Mouse (Mus musculus): ENCODE results near the gene Shroom3. TPM values are rescaled to one million over a fixed set of nuclear protein-coding genes. Genes with fewer than 3 reads are reported as not detected.
A peak's percentile ranks its signal among the peaks of the same experiment; 100 is the strongest.

Gene Shroom3
- polyA plus RNA-seq, 1 experiment from 2014 or later = 1.1 TPM

- H3K27ac ChIP-seq (ENCODE audit: low read length) = no peak overlapping the region
- H3K9me3 ChIP-seq (replicated peaks; ENCODE audit: control insufficient read depth, low read length, poor library complexity, severe bottlenecking) = no peaks in the 10 kb centered on the region
- peak overlapping the region; percentile 16; the same call in 1 of the 2 replicates for H3K4me3 ChIP-seq (ENCODE audit: low read depth, low read length)
- peak overlapping the region; percentile 43 for H3K4me2 ChIP-seq (ENCODE audit: low read length)
- H3K9ac ChIP-seq (ENCODE audit: low read depth, low read length) = no peak overlapping the region
- H3K27me3 ChIP-seq (ENCODE audit: control insufficient read depth, insufficient read depth, low read depth, low read length) = no peaks in the 10 kb centered on the region
- H3K4me1 ChIP-seq (ENCODE audit: control insufficient read depth, insufficient read depth, low read length) = peaks cover 3% of the 10 kb centered on the region; the same call in 1 of the 2 replicates
- ATAC-seq = peak; percentile 57; the same call in 1 of the 2 replicates
- no peaks in the 10 kb centered on the region for H3K36me3 ChIP-seq (ENCODE audit: control insufficient read depth, insufficient read depth, low read length)
- 10% methylated on average over 17 of the region's 17 CpGs for WGBS
Measured at GRCm38 (mm10) chr5:92924851-92925477, 241.7 kb downstream of the Shroom3 start.

GRCm38 (mm10) chr5:92927667-92928066 lies 244.4 kb downstream of the Shroom3 start:
- Histone ChIP-seq H3K4me1 (ENCODE audit: control insufficient read depth, insufficient read depth, low read length) (peaks cover 3% of the 10 kb centered on the region; the same call in 1 of the 2 replicates), H3K27ac (ENCODE audit: low read length) (no peak overlapping the region), H3K27me3 (ENCODE audit: control insufficient read depth, insufficient read depth, low read depth, low read length) (no peaks in the 10 kb centered on the region), H3K4me2 (ENCODE audit: low read length) (no peak overlapping the region), H3K9me3 (replicated peaks; ENCODE audit: control insufficient read depth, low read length, poor library complexity, severe bottlenecking) (no peaks in the 10 kb centered on the region), H3K36me3 (ENCODE audit: control insufficient read depth, insufficient read depth, low read length) (no peaks in the 10 kb centered on the region), H3K4me3 (ENCODE audit: low read depth, low read length) (no peak overlapping the region), H3K9ac (ENCODE audit: low read depth, low read length) (no peak overlapping the region)
- WGBS = 87% methylated on average over 10 of the region's 10 CpGs
- ATAC-seq = no peak

GRCm38 (mm10) chr5:92930557-92930956 lies 247.3 kb downstream of the Shroom3 start:
- Histone ChIP-seq H3K36me3 (ENCODE audit: control insufficient read depth, insufficient read depth, low read length) (no peaks in the 10 kb centered on the region), H3K9me3 (replicated peaks; ENCODE audit: control insufficient read depth, low read length, poor library complexity, severe bottlenecking) (no peaks in the 10 kb centered on the region), H3K4me2 (ENCODE audit: low read length) (no peak overlapping the region), H3K4me3 (ENCODE audit: low read depth, low read length) (no peak overlapping the region), H3K27ac (ENCODE audit: low read length) (no peak overlapping the region), H3K27me3 (ENCODE audit: control insufficient read depth, insufficient read depth, low read depth, low read length) (no peaks in the 10 kb centered on the region), H3K9ac (ENCODE audit: low read depth, low read length) (no peak overlapping the region), H3K4me1 (ENCODE audit: control insufficient read depth, insufficient read depth, low read length) (no peaks in the 10 kb centered on the region; the same call in 1 of the 2 replicates)
- WGBS = 88% methylated on average over 6 of the region's 6 CpGs
- no peak for ATAC-seq

- Histone ChIP-seq H3K27ac (ENCODE audit: low read length) (no peak overlapping the region), H3K9ac (ENCODE audit: low read depth, low read length) (no peak overlapping the region), H3K4me2 (ENCODE audit: low read length) (no peak overlapping the region), H3K4me1 (ENCODE audit: control insufficient read depth, insufficient read depth, low read length) (no peaks in the 10 kb centered on the region; the same call in 1 of the 2 replicates), H3K36me3 (ENCODE audit: control insufficient read depth, insufficient read depth, low read length) (no peaks in the 10 kb centered on the region), H3K27me3 (ENCODE audit: control insufficient read depth, insufficient read depth, low read depth, low read length) (no peaks in the 10 kb centered on the region), H3K4me3 (ENCODE audit: low read depth, low read length) (no peak overlapping the region), H3K9me3 (replicated peaks; ENCODE audit: control insufficient read depth, low read length, poor library complexity, severe bottlenecking) (no peaks in the 10 kb centered on the region)
- ATAC-seq = no peak
- 70% methylated on average over 16 of the region's 16 CpGs for whole genome bisulfite sequencing
Measured at GRCm38 (mm10) chr5:92931298-92931697, 248.1 kb downstream of the Shroom3 start.

GRCm38 (mm10) chr5:92933010-92933409 lies 249.8 kb downstream of the Shroom3 start:
- H3K4me1 ChIP-seq (ENCODE audit: control insufficient read depth, insufficient read depth, low read length) = no peaks in the 10 kb centered on the region; the same call in 1 of the 2 replicates
- no peak overlapping the region for H3K27ac ChIP-seq (ENCODE audit: low read length)
- no peaks in the 10 kb centered on the region for H3K9me3 ChIP-seq (replicated peaks; ENCODE audit: control insufficient read depth, low read length, poor library complexity, severe bottlenecking)
- no peaks in the 10 kb centered on the region for H3K36me3 ChIP-seq (ENCODE audit: control insufficient read depth, insufficient read depth, low read length)
- H3K4me2 ChIP-seq (ENCODE audit: low read length) = no peak overlapping the region
- no peak overlapping the region for H3K4me3 ChIP-seq (ENCODE audit: low read depth, low read length)
- no peaks in the 10 kb centered on the region for H3K27me3 ChIP-seq (ENCODE audit: control insufficient read depth, insufficient read depth, low read depth, low read length)
- WGBS = 66% methylated on average over 10 of the region's 10 CpGs
- no peak overlapping the region for H3K9ac ChIP-seq (ENCODE audit: low read depth, low read length)
- no peak for ATAC-seq

GRCm38 (mm10) chr5:92933599-92934217 lies 250.5 kb downstream of the Shroom3 start:
- WGBS = 85% methylated on average over 7 of the region's 7 CpGs
- Histone ChIP-seq H3K4me2 (ENCODE audit: low read length) (no peak overlapping the region), H3K27me3 (ENCODE audit: control insufficient read depth, insufficient read depth, low read depth, low read length) (no peaks in the 10 kb centered on the region), H3K9me3 (replicated peaks; ENCODE audit: control insufficient read depth, low read length, poor library complexity, severe bottlenecking) (no peaks in the 10 kb centered on the region), H3K27ac (ENCODE audit: low read length) (no peak overlapping the region), H3K9ac (ENCODE audit: low read depth, low read length) (no peak overlapping the region), H3K36me3 (ENCODE audit: control insufficient read depth, insufficient read depth, low read length) (no peaks in the 10 kb centered on the region), H3K4me3 (ENCODE audit: low read depth, low read length) (no peak overlapping the region), H3K4me1 (ENCODE audit: control insufficient read depth, insufficient read depth, low read length) (no peaks in the 10 kb centered on the region; the same call in 1 of the 2 replicates)
- no peak for ATAC-seq

- Histone ChIP-seq H3K27me3 (ENCODE audit: control insufficient read depth, insufficient read depth, low read depth, low read length) (no peaks in the 10 kb centered on the region), H3K4me3 (ENCODE audit: low read depth, low read length) (no peak overlapping the region), H3K9ac (ENCODE audit: low read depth, low read length) (no peak overlapping the region), H3K4me1 (ENCODE audit: control insufficient read depth, insufficient read depth, low read length) (no peaks in the 10 kb centered on the region; the same call in 1 of the 2 replicates), H3K36me3 (ENCODE audit: control insufficient read depth, insufficient read depth, low read length) (no peaks in the 10 kb centered on the region), H3K9me3 (replicated peaks; ENCODE audit: control insufficient read depth, low read length, poor library complexity, severe bottlenecking) (no peaks in the 10 kb centered on the region), H3K27ac (ENCODE audit: low read length) (no peak overlapping the region), H3K4me2 (ENCODE audit: low read length) (no peak overlapping the region)
- 81% methylated on average over 7 of the region's 7 CpGs for WGBS
- no peak for ATAC-seq
Measured at GRCm38 (mm10) chr5:92934269-92934939, 251.2 kb downstream of the Shroom3 start.

GRCm38 (mm10) chr5:92935883-92936282 lies 252.6 kb downstream of the Shroom3 start:
- Histone ChIP-seq H3K4me3 (ENCODE audit: low read depth, low read length) (no peak overlapping the region), H3K4me1 (ENCODE audit: control insufficient read depth, insufficient read depth, low read length) (no peaks in the 10 kb centered on the region; the same call in 1 of the 2 replicates), H3K27ac (ENCODE audit: low read length) (no peak overlapping the region), H3K4me2 (ENCODE audit: low read length) (no peak overlapping the region), H3K9ac (ENCODE audit: low read depth, low read length) (no peak overlapping the region), H3K27me3 (ENCODE audit: control insufficient read depth, insufficient read depth, low read depth, low read length) (no peaks in the 10 kb centered on the region), H3K9me3 (replicated peaks; ENCODE audit: control insufficient read depth, low read length, poor library complexity, severe bottlenecking) (no peaks in the 10 kb centered on the region), H3K36me3 (ENCODE audit: control insufficient read depth, insufficient read depth, low read length) (peaks cover 9% of the 10 kb centered on the region)
- ATAC-seq = no peak
- 88% methylated on average over 8 of the region's 8 CpGs for WGBS

GRCm38 (mm10) chr5:92937701-92938100 lies 254.5 kb downstream of the Shroom3 start:
- peaks cover 27% of the 10 kb centered on the region for H3K36me3 ChIP-seq (ENCODE audit: control insufficient read depth, insufficient read depth, low read length)
- H3K4me2 ChIP-seq (ENCODE audit: low read length) = no peak overlapping the region
- 93% methylated on average over 4 of the region's 4 CpGs for WGBS
- H3K27me3 ChIP-seq (ENCODE audit: control insufficient read depth, insufficient read depth, low read depth, low read length) = no peaks in the 10 kb centered on the region
- H3K9ac ChIP-seq (ENCODE audit: low read depth, low read length) = no peak overlapping the region
- no peak overlapping the region for H3K27ac ChIP-seq (ENCODE audit: low read length)
- ATAC-seq = no peak
- H3K4me3 ChIP-seq (ENCODE audit: low read depth, low read length) = no peak overlapping the region
- peaks cover 15% of the 10 kb centered on the region for H3K9me3 ChIP-seq (replicated peaks; ENCODE audit: control insufficient read depth, low read length, poor library complexity, severe bottlenecking)
- no peaks in the 10 kb centered on the region; the same call in 1 of the 2 replicates for H3K4me1 ChIP-seq (ENCODE audit: control insufficient read depth, insufficient read depth, low read length)
